Mouse (Mus musculus) skeletal muscle tissue, adult 2 months (tissue): Measurements from ENCODE around the gene Nkain4.

Experiments used
- DNase-seq: peaks from one replicate; pipeline ENCODE4 v3.0.0-alpha.2; 2012; ENCODE audit warnings: low read depth, low spot score

Gene Nkain4

DNA sequence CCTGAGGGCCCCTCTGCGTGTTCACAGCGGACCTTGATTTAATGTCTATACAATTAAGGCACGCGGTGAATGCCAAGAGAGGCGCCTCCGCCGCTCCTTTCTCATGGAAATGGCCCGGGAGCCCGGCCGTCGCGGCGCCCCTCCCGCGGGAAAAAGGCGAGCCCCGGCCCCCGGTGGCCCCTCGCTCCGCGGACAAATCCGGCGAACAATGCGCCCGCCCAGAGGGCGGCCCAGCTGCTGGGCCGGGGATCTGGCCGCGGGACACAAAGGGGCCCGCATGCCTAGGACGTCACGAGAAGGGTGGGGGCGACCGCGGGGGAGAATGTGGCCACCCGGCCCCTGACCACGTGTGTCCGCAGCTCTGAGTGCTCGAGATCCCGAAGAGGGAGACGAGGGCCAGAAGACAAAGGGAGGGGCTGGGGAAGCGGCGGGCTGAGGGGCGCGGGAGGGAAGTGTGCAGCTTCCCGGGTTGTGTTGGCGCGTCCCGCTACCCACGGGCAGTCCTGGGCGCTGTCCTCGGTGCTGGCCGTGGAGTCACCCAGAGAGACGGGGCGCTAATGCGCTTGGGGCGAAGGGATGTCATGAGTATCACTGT is 60.4 kb downstream of the Nkain4 start:
- no peak for DNase-seq

GRCm38 (mm10) chr2:180893537-180894028 is 60.9 kb downstream of the Nkain4 start:
- DNase-seq, result no peak

DNA sequence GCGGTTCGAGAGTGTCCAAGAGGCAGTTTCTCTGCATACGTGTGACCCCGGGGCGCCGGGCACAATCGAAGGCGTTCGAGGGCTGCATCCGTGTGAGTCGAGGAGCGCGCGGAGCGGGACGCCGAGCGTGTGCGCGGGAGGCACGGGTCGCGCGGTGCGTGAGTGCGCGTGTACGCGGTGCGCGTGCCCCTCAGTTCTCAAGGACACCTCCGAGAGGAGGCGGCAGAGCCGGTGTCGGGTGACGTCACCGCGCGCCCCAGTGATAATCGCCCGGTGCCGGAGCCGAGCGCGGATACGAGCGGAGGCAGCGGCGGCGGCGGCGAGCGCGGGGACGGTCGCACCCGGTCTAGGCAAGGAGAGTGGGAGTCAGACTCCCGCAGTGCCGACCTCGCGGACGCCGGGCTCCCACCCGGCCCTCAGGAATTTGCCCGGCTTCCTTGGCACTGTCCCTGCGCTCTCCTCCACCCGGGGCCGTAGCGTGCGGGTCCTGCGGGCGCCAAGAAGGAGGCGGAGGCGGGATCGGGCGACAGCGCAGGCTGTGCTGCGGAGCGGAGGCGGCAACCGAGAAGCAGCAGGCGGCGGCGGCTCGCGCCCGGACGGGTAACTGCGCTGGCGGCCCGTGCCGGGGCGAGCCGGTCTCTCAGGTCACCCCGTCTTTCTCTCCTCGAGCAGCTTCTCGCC is 61.5 kb downstream of the Nkain4 start:
- DNase-seq, result no peak

GRCm38 (mm10) chr2:180891835-180892323 is 62.6 kb downstream of the Nkain4 start:
- no peak for DNase-seq

DNA sequence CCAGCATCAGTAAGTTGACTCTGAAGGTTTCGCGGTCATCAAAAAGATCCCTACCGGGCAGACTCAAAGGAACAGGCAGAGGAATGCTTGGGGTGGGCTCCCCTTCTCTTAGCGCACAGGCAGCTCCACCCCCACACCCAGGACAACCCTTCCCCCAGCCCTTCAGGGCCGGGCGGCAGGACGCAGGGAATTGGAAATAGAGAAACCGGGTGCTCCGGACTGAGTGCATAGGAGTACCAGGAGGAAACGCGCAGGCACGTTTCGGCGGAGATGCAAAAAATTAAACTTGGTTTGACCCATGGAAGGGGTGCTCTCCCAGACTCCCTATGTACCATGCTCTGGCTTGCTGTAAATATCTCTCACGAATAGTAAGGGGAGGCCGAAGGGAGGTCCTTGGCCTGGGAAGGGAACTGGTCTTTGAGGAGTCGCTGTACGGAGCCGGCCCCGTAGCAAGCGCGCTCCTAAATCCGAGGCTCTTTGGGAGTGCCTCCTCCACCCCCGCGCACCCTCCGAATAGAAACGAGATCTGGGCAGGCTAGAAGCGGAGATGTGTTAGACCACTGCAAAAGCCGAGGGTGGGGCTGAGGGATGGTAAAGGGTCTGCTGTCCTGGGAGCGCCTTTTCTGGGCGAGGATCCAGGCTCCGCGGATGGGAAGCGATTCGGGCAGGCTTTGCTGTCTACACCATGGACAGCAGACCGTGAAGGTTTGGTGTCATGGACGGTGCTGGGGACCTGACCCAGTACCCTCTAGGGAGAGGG is 63.2 kb downstream of the Nkain4 start:
- no peak for DNase-seq

DNA sequence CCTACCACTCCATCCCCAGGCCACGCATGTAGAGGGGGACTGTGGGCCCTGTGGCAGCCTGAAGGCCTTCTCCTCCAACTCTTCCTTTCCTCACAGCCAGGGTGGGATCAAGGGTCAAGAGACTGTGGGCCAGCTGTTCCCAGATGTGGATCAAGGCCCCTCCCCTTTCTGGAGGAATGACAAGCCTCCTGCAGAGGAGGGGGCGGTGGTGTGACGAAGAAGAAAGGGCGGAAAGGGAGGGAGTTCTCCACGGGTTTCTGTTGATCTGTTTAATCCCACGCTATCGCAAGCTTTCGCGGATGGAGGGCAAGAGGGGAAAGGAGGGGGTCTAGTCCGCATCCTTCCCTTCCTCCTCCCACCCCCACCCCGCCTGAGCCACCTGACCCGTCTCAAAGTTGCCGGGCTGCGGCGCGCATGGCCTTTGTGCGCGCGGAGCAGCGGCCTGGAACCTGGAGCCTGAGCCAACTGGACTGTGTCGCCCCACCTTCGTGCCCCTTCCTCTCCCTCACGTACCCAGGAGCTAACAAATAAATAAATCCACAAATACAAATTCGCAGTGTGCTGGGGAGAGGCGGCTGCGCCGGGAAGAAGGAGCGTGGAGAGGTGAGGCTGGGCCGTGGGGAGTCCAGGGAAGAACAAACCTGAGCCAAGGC is 64.0 kb downstream of the Nkain4 start:
- no peak for DNase-seq

- no peak for DNase-seq
These were observed 64.6 kb downstream of the Nkain4 start for GRCm38 (mm10) chr2:180889921-180890280.

DNA sequence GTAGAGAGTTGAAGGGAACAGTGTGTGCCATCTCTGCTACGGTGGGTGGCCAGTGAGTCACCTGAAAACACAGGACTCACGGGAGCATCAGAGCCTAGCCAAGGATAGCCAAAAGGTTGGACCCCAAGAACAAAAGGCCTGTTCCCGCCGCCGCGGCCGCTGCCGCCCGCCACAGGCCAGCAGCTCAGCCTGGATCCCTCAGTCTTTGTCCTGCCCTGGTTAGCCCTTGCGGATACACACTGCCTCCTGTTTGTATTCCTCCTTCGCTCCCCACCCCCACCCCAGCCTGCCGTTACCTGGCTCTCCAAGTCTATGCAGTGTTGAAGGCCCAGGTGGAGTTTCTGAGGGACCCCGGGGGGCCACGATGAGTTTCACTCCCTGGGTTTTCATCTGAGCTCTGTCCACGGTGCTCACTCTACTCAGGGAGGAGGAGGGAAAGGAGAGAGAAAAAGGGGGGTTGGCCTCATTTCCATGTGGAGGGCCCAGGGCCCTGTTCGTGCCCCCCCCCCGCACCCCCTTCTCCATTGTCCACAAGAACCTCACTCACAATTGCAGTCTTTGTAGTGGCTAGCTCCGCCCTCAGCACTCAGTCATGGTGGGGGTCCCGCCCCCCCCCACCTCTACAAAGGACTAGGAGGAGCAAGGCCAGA is 65.1 kb downstream of the Nkain4 start:
- DNase-seq, result no peak

GRCm38 (mm10) chr2:180885270-180885669 is 69.2 kb downstream of the Nkain4 start:
- DNase-seq, result no peak
